Comparison of ENCODE assay signal across 8 mouse cellular contexts in genomic region chr17:6862040-6862780, GRCm38 (mm10).
A peak's percentile ranks its signal among the peaks of the same experiment; 100 is the strongest.
DNase-seq lines count a peak whose midpoint lies in the region; ATAC-seq and TF ChIP-seq lines count a peak whose summit lies in the region.

No protein-coding gene starts in this region.

- H3K4me3 ChIP-seq in heart, embryonic 11.5 days (ENCODE audit: low read depth, low read length) = 0 out of 2 replicates have a peak overlapping the region, but pooled peaks have one; percentile 29
- no peak overlapping the region for H3K4me3 ChIP-seq in heart, adult 2 months
- no peak overlapping the region for H3K4me3 ChIP-seq in forebrain, embryonic 15.5 days
- H3K4me3 ChIP-seq in liver, embryonic 12.5 days = no peak overlapping the region

- H3K27me3 ChIP-seq in heart, embryonic 11.5 days (ENCODE audit: control insufficient read depth, insufficient read depth, low read length) = peaks cover 25% of the 10 kb centered on the region
- no peaks in the 10 kb centered on the region for H3K27me3 ChIP-seq in heart, adult 2 months (ENCODE audit: control insufficient read depth, insufficient read depth, low read length)
- no peaks in the 10 kb centered on the region for H3K27me3 ChIP-seq in forebrain, embryonic 15.5 days
- peaks cover 71% of the 10 kb centered on the region for H3K27me3 ChIP-seq in liver, embryonic 12.5 days (replicated peaks)

- TF ChIP-seq POLR2A in heart, adult 2 months (IDR thresholded peaks at IDR 0.05; ENCODE audit: insufficient read depth, low read depth, low read length) = no peak

- no peaks in the 10 kb centered on the region for H3K9me3 ChIP-seq in heart, embryonic 11.5 days (replicated peaks; ENCODE audit: control insufficient read depth, low read length)
- H3K9me3 ChIP-seq in forebrain, embryonic 15.5 days = no peaks in the 10 kb centered on the region
- no peaks in the 10 kb centered on the region for H3K9me3 ChIP-seq in liver, embryonic 12.5 days (replicated peaks)

- intact Hi-C loops in heart, adult 2 months (cut with DNase I) = no loop called here

- H3K4me2 ChIP-seq in heart, embryonic 11.5 days = peak overlapping the region; percentile 69
- H3K4me2 ChIP-seq in forebrain, embryonic 15.5 days (replicated peaks) = peak overlapping the region; percentile 38; the same call in 1 of the 2 replicates
- H3K4me2 ChIP-seq in liver, embryonic 12.5 days = peak overlapping the region; percentile 57

- ATAC-seq in heart, embryonic 11.5 days (replicated peaks; ENCODE audit: insufficient number of reproducible peaks, low FRiP score, low TSS enrichment) = no peak
- no peak for ATAC-seq in forebrain, embryonic 15.5 days (replicated peaks)
- ATAC-seq in liver, embryonic 12.5 days = no peak

- TF ChIP-seq CTCF in heart, adult 2 months (IDR thresholded peaks at IDR 0.05) = no peak

- no peak overlapping the region for H3K9ac ChIP-seq in heart, embryonic 11.5 days (ENCODE audit: low read depth, low read length)
- H3K9ac ChIP-seq in heart, adult 2 months (ENCODE audit: low read depth, low read length) = no peak overlapping the region
- no peak overlapping the region for H3K9ac ChIP-seq in forebrain, embryonic 15.5 days (replicated peaks)
- H3K9ac ChIP-seq in liver, embryonic 12.5 days = no peak overlapping the region

- no peak for TF ChIP-seq EP300 in heart, adult 2 months (IDR thresholded peaks at IDR 0.05; ENCODE audit: insufficient read depth, low read depth, low read length)

- H3K79me2 ChIP-seq in heart, adult 2 months (replicated peaks; ENCODE audit: control insufficient read depth, insufficient read depth, low read length) = no peaks in the 10 kb centered on the region

- WGBS in heart, embryonic 11.5 days (ENCODE audit: insufficient replicate concordance) = 50% methylated on average over 12 of the region's 12 CpGs
- WGBS in heart, adult 2 months = 69% methylated on average over 12 of the region's 12 CpGs
- 43% methylated on average over 12 of the region's 12 CpGs for WGBS in forebrain, embryonic 15.5 days
- 43% methylated on average over 12 of the region's 12 CpGs for whole genome bisulfite sequencing in liver, embryonic 12.5 days (ENCODE audit: insufficient replicate concordance)

- DNase-seq in heart, adult 2 months = no peak
- DNase-seq in CD4-positive, CD25-positive, alpha-beta regulatory T cell, adult 2 months (ENCODE audit: low read depth, low spot score) = peak; percentile 34
- no peak for DNase-seq in spleen, adult 12 weeks (ENCODE audit: low spot score)
- DNase-seq in c-Kit-positive CD71-positive TER-119-positive erythroid progenitor cells, embryonic 14.5 days (ENCODE audit: low spot score) = no peak
- no peak for DNase-seq in urinary bladder, adult 2 months (ENCODE audit: low spot score)

- H3K4me1 ChIP-seq in heart, embryonic 11.5 days (ENCODE audit: control insufficient read depth, insufficient read depth, low read length) = no peaks in the 10 kb centered on the region
- no peaks in the 10 kb centered on the region for H3K4me1 ChIP-seq in heart, adult 2 months (ENCODE audit: control insufficient read depth, insufficient read depth, low read length)
- peaks cover 39% of the 10 kb centered on the region for H3K4me1 ChIP-seq in forebrain, embryonic 15.5 days
- H3K4me1 ChIP-seq in liver, embryonic 12.5 days = peaks cover 10% of the 10 kb centered on the region

- H3K27ac ChIP-seq in heart, embryonic 11.5 days (ENCODE audit: low read depth, low read length) = no peak overlapping the region
- no peak overlapping the region for H3K27ac ChIP-seq in heart, adult 2 months
- H3K27ac ChIP-seq in forebrain, embryonic 15.5 days (replicated peaks) = peak overlapping the region; percentile 89
- no peak overlapping the region for H3K27ac ChIP-seq in liver, embryonic 12.5 days

- H3K36me3 ChIP-seq in heart, embryonic 11.5 days (ENCODE audit: control insufficient read depth, insufficient read depth, low read length) = no peaks in the 10 kb centered on the region
- no peaks in the 10 kb centered on the region for H3K36me3 ChIP-seq in heart, adult 2 months (ENCODE audit: control insufficient read depth, insufficient read depth, low read length)
- H3K36me3 ChIP-seq in forebrain, embryonic 15.5 days = no peaks in the 10 kb centered on the region
- H3K36me3 ChIP-seq in liver, embryonic 12.5 days = no peaks in the 10 kb centered on the region
